Mouse (Mus musculus) embryonic facial prominence, embryonic 11.5 days (tissue): Measurements from ENCODE around the gene Gm49378. TPM values are rescaled to one million over a fixed set of nuclear protein-coding genes. Genes with fewer than 3 reads are reported as not detected.

Experiments used
- ATAC-seq: fragments of 200-750 bp; cut with Nextera tagmentation; replicated peaks from 2 replicates; pipeline ENCODE4 v1.8.0; 2017; ENCODE audit warnings: low read depth; ENCODE audit not compliant: insufficient number of reproducible peaks, low FRiP score, low TSS enrichment
- DNase-seq: peaks from one replicate; pipeline ENCODE4 v3.0.0-alpha.2; 2015; ENCODE audit warnings: low spot score
- H3K27ac ChIP-seq: fragments of 300-500 bp; sonication (generic); replicated peaks from 2 replicates; pipeline ENCODE4 v1.5.1; 2014; ENCODE audit warnings: mild to moderate bottlenecking, low read depth, low read length, control low read depth
- H3K27me3 ChIP-seq: fragments of 300-500 bp; sonication (generic); 2 replicates; pipeline ENCODE4 v1.6.1; 2014; ENCODE audit warnings: mild to moderate bottlenecking, low read length, moderate library complexity, mixed read lengths; ENCODE audit not compliant: control insufficient read depth, insufficient read depth
- H3K36me3 ChIP-seq: fragments of 300-500 bp; sonication (generic); replicated peaks from 2 replicates; pipeline ENCODE4 v1.6.1; 2014; ENCODE audit warnings: low read depth, mild to moderate bottlenecking, low read length, moderate library complexity, mixed read lengths; ENCODE audit not compliant: control insufficient read depth, insufficient read depth
- H3K4me1 ChIP-seq: fragments of 300-500 bp; sonication (generic); 2 replicates; pipeline ENCODE4 v1.6.1; 2014; ENCODE audit warnings: low read length, mixed read lengths; ENCODE audit not compliant: control insufficient read depth, insufficient read depth
- H3K4me2 ChIP-seq: fragments of 300-500 bp; sonication (generic); 2 replicates; pipeline ENCODE4 v1.6.1; 2014; ENCODE audit warnings: low read depth, mild to moderate bottlenecking, control low read depth, low read length, moderate library complexity
- H3K4me3 ChIP-seq: fragments of 300-500 bp; sonication (generic); 2 replicates; pipeline ENCODE4 v1.5.1; 2014; ENCODE audit warnings: low read depth, low read length, control low read depth
- H3K9ac ChIP-seq: fragments of 300-500 bp; sonication (generic); replicated peaks from 2 replicates; pipeline ENCODE4 v1.6.1; 2014; ENCODE audit warnings: mild to moderate bottlenecking, control low read depth, low read length
- H3K9me3 ChIP-seq: fragments of 300-500 bp; sonication (generic); replicated peaks from 2 replicates; pipeline ENCODE4 v1.6.1; 2016; ENCODE audit warnings: mild to moderate bottlenecking, low read length, inconsistent platforms, mixed read lengths; ENCODE audit not compliant: control insufficient read depth
- WGBS: fragments of 180-500 bp; shearing (Covaris S2); extraction: QIAGEN DNeasy Blood & Tissue Kit; methylation state at CpG from one replicate; pipeline ENCODE4 v1.1.7; 2014; 5-methylcytosine and 5-hydroxymethylcytosine counted together
- polyA plus RNA-seq: library from polyadenylated mRNA; unstranded; fragments of >200 nt; fragmentation: Nextera tagmentation; extraction: Ambion mirVana; gene quantifications from 2 replicates; pipeline ENCODE4 v1.2.1, GENCODE M21; 2014

Gene Gm49378
- polyA plus RNA-seq: 2.6 and 3.5 TPM in 2 replicates

DNA sequence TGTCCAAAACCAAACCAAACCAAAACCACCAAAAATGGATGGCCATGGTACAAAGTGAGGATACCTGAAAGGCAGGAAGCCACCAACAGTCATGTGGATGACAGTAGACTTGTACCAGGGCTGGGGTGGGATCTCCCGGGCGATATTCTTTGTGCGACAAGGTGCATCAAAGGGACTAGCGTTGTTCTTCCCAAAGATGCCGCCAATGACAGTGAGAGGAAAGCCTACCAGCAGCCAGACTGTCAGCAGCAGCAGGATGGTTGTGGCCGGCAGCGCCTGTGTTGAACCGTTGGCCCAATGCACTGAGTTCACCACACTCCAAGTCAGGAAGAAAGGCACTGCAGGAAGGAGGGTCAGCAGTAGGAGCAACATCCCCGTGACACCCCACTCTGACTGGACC lies at the start of gene Gm49378:
TSS of gene Gm49378 (minus strand) at position 101 of the 400 bp plus-strand sequence.
- DNase-seq (no peak), ATAC-seq (no peak)
- Histone ChIP-seq H3K36me3 (peaks cover 10% of the 10 kb centered on the region), H3K4me2 (no peak within 1 kb of the TSS), H3K9ac (no peak within 1 kb of the TSS), H3K4me3 (no peak within 1 kb of the TSS), H3K27ac (no peak within 1 kb of the TSS), H3K4me1 (no peaks in the 10 kb centered on the region), H3K9me3 (no peaks in the 10 kb centered on the region), H3K27me3 (no peaks in the 10 kb centered on the region)
- 93% methylated on average over 9 of the region's 9 CpGs for WGBS

DNA sequence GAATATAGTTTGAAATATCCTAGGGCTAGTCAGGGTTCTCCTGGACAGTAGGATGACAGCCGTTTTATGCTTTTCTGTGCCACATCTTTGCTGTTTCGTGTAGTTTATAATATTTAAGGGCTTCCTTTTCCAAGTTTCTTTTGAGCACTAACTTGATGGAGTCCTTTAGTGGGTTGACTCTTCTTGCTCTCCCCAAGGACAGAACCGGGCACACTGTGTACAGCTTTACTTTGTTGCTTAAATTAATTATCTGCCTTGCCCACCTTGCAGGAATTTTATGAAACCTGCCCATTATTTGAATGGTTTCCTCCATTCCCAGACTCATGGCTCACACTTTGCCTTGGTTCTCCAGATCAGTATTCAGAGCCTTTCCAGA lies 44.4 kb upstream of the Gm49378 start:
- H3K27me3 ChIP-seq: no peaks in the 10 kb centered on the region
- H3K27ac ChIP-seq: no peak overlapping the region
- DNase-seq (no peak), ATAC-seq (peak; percentile 49)
- H3K36me3 ChIP-seq: peaks cover 12% of the 10 kb centered on the region
- no peaks in the 10 kb centered on the region for H3K9me3 ChIP-seq
- H3K9ac ChIP-seq: no peak overlapping the region; the same call in 1 of the 2 replicates
- H3K4me2 ChIP-seq: peak overlapping the region; percentile 22
- WGBS: 19% methylated on average over 3 of the region's 3 CpGs
- H3K4me1 ChIP-seq: no peaks in the 10 kb centered on the region
- peak overlapping the region; percentile 73 for H3K4me3 ChIP-seq

DNA sequence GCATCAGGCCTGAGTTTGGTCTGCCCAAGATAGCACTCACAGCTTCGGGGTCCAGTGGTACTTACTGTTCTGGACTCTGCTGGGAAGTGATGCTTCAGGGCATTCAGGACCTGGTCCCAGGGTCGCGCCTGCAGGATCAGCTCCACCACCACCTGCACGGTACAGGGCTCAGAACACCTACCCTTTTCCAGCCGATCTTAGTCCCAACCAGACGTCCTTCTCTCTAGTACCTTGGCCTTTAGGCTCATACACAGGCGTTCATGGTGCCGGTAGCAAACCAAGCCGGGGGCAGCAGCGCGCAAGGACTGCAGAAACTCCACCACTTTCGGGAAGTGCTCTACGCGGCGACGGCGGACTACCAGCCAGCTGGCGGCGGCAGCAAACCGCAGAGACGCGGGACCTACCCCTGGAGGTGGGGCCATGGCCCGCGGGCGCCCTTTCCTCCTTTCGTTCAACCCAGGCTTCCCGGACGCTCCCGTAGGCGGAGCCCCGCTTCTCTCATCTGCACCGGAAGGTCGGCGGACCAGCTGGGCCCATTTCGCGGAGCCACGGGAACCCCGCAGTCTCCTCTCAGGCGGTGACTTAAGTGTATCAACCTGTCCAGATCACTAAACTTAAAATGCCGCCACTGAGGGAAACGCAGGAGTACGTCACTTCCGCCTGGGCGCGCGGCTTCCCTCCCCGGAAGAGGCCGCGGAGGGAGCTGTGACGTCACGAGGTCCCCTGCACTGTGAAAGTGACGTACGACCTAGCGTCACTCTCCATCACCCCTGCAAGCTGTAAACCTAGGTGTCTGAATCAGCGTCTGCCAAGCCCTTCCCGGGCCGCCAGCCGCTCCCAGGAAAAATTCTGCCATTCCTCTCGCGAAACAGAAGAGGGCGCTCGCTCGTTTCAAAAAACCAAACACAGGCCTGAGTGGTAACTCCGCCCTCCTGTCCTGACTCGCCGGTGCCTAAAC lies 43.7 kb upstream of the Gm49378 start, which contains the start of gene Tinf2:
TSS of gene Tinf2 (minus strand) at position 661 of the 958 bp plus-strand sequence.
- WGBS: under 1% methylated on average over 66 of the region's 66 CpGs
- ATAC-seq (peak; percentile 95), DNase-seq (peak; percentile 97)
- no peaks in the 10 kb centered on the region for H3K4me1 ChIP-seq
- H3K4me2 ChIP-seq: peak within 1 kb of the TSS; percentile 69
- peak within 1 kb of the TSS; percentile 79 for H3K9ac ChIP-seq
- H3K36me3 ChIP-seq: peaks cover 17% of the 10 kb centered on the region
- H3K27ac ChIP-seq: peak within 1 kb of the TSS; percentile 63; the same call in 1 of the 2 replicates
- H3K27me3 ChIP-seq: no peaks in the 10 kb centered on the region
- H3K9me3 ChIP-seq: no peaks in the 10 kb centered on the region
- peak within 1 kb of the TSS; percentile 73 for H3K4me3 ChIP-seq

DNA sequence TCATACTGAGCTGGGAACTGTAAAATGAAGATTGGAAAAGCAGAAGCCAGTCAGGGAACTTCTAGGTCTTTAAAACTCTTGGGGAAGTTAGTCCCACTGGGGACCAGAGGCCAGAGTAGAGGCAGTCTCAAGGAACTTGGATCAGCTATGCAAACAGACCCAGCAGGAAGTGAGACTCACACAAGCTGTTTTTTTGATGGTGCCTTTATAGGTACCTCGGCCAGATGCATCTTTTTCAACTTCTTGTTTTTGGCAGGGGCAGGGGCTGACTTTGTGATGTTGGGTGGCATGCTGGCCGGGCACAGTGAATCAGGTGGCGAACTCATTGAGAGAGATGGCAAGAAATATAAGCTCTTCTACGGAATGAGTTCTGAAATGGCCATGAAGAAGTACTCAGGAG lies 39.9 kb upstream of the Gm49378 start:
- H3K36me3 ChIP-seq: peaks cover 17% of the 10 kb centered on the region
- 88% methylated on average over 4 of the region's 4 CpGs for WGBS

DNA sequence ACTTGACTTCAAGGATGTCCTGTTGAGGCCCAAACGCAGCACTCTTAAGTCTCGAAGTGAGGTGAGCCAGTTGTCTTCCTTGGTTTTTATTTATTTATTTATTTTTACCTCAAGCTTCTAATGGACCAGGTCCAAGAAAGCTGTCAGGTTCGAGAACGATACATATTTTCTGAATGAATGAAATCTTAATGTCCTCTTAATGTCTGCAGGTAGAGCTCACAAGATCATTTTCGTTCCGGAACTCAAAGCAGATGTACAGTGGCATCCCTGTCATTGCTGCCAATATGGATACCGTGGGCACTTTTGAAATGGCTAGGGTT lies 35.0 kb upstream of the Gm49378 start:
- Histone ChIP-seq H3K9me3 (no peaks in the 10 kb centered on the region), H3K4me3 (peak overlapping the region; percentile 70), H3K9ac (peak overlapping the region; percentile 18), H3K27me3 (no peaks in the 10 kb centered on the region), H3K36me3 (peaks cover 5% of the 10 kb centered on the region), H3K27ac (no peak overlapping the region; the same call in 1 of the 2 replicates), H3K4me1 (no peaks in the 10 kb centered on the region), H3K4me2 (peak overlapping the region; percentile 35)
- DNase-seq: no peak
- ATAC-seq: no peak
- WGBS: 78% methylated on average over 7 of the region's 7 CpGs

More for the DNA sequence above, 39.9 kb upstream of the Gm49378 start:
- no peak overlapping the region for H3K9ac ChIP-seq
- DNase-seq: no peak
- H3K27me3 ChIP-seq: no peaks in the 10 kb centered on the region
- no peak overlapping the region for H3K4me3 ChIP-seq
- ATAC-seq: no peak
- H3K4me1 ChIP-seq: no peaks in the 10 kb centered on the region
- H3K4me2 ChIP-seq: no peak overlapping the region
- H3K27ac ChIP-seq: no peak overlapping the region
- no peaks in the 10 kb centered on the region for H3K9me3 ChIP-seq

DNA sequence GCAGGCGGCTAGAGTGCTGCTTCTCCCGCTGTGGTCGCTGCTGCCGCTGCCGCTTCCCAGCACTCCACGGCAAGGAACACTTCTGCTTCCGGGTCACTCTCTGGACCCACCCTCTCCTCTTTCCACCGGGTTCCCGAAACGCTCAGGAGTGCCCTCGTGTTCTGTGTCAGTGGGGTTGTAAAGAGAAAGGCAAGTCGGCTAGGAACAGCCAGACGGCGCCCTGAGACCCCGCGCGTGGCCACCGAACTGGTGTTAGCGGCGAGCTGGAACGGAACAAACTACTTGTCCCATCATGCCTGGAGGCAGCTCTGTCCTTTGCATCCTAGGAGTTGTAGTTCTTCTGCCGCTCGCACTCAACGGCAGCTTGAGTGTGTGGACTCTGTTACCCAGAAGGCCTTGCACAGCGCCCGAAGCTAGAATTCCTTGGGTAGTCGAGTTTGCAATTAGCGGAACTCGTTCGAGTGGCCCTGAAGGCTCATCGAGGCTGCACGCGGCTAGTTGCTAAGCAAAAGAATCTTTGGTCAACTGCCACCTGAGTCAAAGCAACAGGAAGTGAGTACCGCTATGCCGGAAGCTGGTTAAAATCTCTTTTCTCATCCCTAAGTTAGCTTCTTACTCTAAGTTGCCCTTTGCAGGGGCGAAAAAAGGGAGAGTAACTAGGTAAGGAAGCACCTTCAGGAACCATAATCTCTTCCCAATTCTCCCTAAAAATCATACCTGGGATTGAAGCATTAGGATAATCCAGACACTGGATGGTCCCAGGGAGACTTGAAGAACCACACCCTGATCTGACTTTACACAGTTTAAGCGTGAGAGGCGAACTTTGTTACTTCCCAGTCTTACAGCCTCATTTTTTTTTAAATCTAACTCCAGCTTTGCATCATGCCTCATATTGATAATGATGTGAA lies 34.4 kb upstream of the Gm49378 start, which contains the start of the genes Gmpr2 and Nedd8:
TSS of gene Gmpr2 (plus strand) at position 109 of the 908 bp plus-strand sequence.
TSS of gene Nedd8 (minus strand) at position 292 of the 908 bp plus-strand sequence.
- peak; percentile 97 for ATAC-seq
- H3K4me3 ChIP-seq: peak within 1 kb of the TSS; percentile 70
- H3K36me3 ChIP-seq: peaks cover 5% of the 10 kb centered on the region

DNA sequence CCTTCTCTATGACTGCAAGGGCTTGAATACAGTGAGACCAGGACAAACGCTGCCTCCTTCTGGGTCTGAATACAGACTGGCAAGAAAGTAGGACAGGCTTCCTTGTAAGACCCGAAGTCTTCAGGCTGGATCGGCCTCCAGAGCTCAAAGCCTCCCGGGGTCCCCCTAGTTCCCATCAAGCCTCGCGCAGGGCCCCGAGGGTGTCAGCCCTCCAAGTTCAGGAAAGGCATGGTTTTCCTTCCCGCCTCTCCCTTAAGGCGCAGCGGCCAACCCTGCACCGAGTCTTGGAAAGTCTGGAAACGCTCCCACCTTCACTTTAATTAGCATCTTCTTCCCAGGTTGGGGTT lies 33.8 kb upstream of the Gm49378 start:
- peak; percentile 62 for DNase-seq
- Histone ChIP-seq H3K9me3 (no peaks in the 10 kb centered on the region), H3K4me3 (peak overlapping the region; percentile 70), H3K4me1 (no peaks in the 10 kb centered on the region), H3K36me3 (peaks cover under 1% of the 10 kb centered on the region), H3K27me3 (no peaks in the 10 kb centered on the region), H3K9ac (peak overlapping the region; percentile 78), H3K4me2 (peak overlapping the region; percentile 74), H3K27ac (peak overlapping the region; percentile 70)
- WGBS: 0% methylated on average over 12 of the region's 12 CpGs
- peak; percentile 49; the same call in 1 of the 2 replicates for ATAC-seq

More for the DNA sequence above, 34.4 kb upstream of the Gm49378 start, which contains the start of the genes Gmpr2 and Nedd8:
- Histone ChIP-seq H3K4me1 (no peaks in the 10 kb centered on the region), H3K4me2 (peak within 1 kb of the TSS; percentile 74), H3K27me3 (no peaks in the 10 kb centered on the region), H3K9ac (peak within 1 kb of the TSS; percentile 78), H3K9me3 (no peaks in the 10 kb centered on the region), H3K27ac (peak within 1 kb of the TSS; percentile 70)
- peak; percentile 96 for DNase-seq
- under 1% methylated on average over 38 of the region's 38 CpGs for WGBS
